Mouse (Mus musculus) hindbrain, embryonic 11.5 days (tissue): ENCODE measurements around the gene Eif2ak4. TPM values are rescaled to one million over a fixed set of nuclear protein-coding genes. Genes with fewer than 3 reads are reported as not detected.

Experiments used
- ATAC-seq: fragments of 200-750 bp; cut with Nextera tagmentation; 2 replicates; pipeline ENCODE4 v1.8.0; 2017; ENCODE audit warnings: mild to moderate bottlenecking, moderate TSS enrichment, moderate library complexity; ENCODE audit not compliant: low FRiP score
- DNase-seq: peaks from one replicate; pipeline ENCODE4 v3.0.0-alpha.2; 2015; ENCODE audit warnings: low spot score
- H3K27ac ChIP-seq: fragments of 300-500 bp; sonication (generic); 2 replicates; pipeline ENCODE4 v1.5.1; 2014; ENCODE audit warnings: mild to moderate bottlenecking, low read depth, low read length
- H3K27me3 ChIP-seq: fragments of 300-500 bp; sonication (generic); 2 replicates; pipeline ENCODE4 v1.6.1; 2014; ENCODE audit warnings: mild to moderate bottlenecking, low read length, moderate library complexity, mixed read lengths; ENCODE audit not compliant: control insufficient read depth, insufficient read depth
- H3K36me3 ChIP-seq: fragments of 300-500 bp; sonication (generic); 2 replicates; pipeline ENCODE4 v1.6.1; 2014; ENCODE audit warnings: mild to moderate bottlenecking, low read length, moderate library complexity, mixed read lengths; ENCODE audit not compliant: control insufficient read depth, insufficient read depth
- H3K4me1 ChIP-seq: fragments of 300-500 bp; sonication (generic); replicated peaks from 2 replicates; pipeline ENCODE4 v1.6.1; 2014; ENCODE audit warnings: low read length, mixed read lengths; ENCODE audit not compliant: control insufficient read depth, insufficient read depth
- H3K4me2 ChIP-seq: fragments of 300-500 bp; sonication (generic); replicated peaks from 2 replicates; pipeline ENCODE4 v1.6.1; 2014; ENCODE audit warnings: mild to moderate bottlenecking, low read depth, low read length
- H3K4me3 ChIP-seq: fragments of 300-500 bp; sonication (generic); 2 replicates; pipeline ENCODE4 v1.5.1; 2014; ENCODE audit warnings: low read depth, low read length
- H3K9ac ChIP-seq: fragments of 300-500 bp; sonication (generic); 2 replicates; pipeline ENCODE4 v1.6.1; 2014; ENCODE audit warnings: low read depth, low read length
- H3K9me3 ChIP-seq: fragments of 300-500 bp; sonication (generic); 2 replicates; pipeline ENCODE4 v1.6.1; 2016; ENCODE audit warnings: low read length; ENCODE audit not compliant: control insufficient read depth
- WGBS: fragments of 180-500 bp; shearing (Covaris S2); extraction: QIAGEN DNeasy Blood & Tissue Kit; methylation state at CpG from one replicate; pipeline ENCODE4 v1.1.7; 2014; 5-methylcytosine and 5-hydroxymethylcytosine counted together
- polyA plus RNA-seq: library from polyadenylated mRNA; unstranded; fragments of >200 nt; fragmentation: Nextera tagmentation; extraction: Ambion mirVana; gene quantifications from 2 replicates; pipeline ENCODE4 v1.2.1, GENCODE M21; 2014

Eif2ak4 gene
- polyA plus RNA-seq, 1 experiment from 2014 or later, result 11.0 TPM

DNA sequence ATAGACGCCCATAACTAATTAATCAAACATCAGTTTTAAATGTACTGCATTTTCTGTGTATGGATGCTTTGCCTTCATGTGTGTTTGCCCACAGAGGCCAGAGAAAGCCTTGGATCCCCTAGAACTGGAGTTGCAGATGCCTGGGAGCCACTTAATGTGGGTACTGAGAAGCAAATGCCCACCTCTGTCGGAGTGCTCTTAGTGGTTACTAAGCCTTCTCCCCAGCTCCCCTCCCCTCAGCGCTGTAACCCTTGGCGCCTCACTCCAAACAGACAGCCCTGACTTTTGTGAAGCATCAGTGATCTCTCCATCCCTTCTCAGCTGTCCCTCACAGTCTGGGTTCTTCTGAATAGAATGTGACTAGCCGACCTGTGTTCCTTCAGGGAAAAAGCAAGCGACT, 110.1 kb downstream of the Eif2ak4 start:
- Histone ChIP-seq H3K36me3 (no peaks in the 10 kb centered on the region), H3K27ac (no peak overlapping the region), H3K27me3 (no peaks in the 10 kb centered on the region), H3K4me2 (no peak overlapping the region), H3K4me3 (no peak overlapping the region), H3K9me3 (no peaks in the 10 kb centered on the region), H3K9ac (no peak overlapping the region), H3K4me1 (peaks cover 2% of the 10 kb centered on the region; the same call in 1 of the 2 replicates)
- 87% methylated on average over 6 of the region's 6 CpGs for WGBS
- ATAC-seq (no peak), DNase-seq (no peak)

DNA sequence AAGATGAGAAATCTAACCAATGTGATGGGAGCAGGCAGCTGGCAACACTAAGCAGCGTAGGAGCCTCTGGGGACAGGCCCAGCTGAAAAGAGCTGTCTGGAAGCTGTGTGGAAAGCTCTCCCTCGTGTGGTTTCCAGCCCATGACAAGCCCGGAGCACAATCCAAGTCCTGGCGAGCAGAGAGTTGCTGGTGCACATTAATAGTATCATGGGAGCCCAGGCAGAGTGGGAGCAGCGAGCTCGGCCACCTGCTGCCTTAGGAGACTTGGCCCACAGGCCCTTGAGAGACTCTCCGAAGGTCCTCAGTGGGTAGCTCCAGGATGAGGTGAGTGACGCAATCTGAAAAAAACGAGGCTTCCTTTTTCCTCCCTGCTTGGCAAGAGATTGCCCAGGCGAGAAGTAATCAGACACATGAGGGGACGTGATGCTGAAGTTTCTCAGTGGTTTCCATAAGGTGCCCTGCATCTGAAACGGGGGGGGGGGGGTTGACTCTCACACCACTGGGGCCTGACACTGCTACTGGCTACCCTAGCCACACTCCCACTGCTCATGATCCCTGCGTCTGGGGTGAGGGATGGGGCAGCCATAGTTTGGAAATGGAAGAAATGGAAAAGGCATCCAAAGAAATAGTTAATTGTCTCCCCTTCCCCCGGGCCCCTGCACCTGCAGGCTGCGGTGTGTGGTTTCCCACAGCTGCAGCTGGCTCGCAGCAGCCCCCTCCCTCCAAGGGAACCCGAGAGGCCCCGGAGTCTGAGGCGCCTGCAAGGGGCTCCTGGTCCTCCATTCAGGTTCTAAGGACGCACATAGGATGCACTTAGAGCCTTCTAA, 110.9 kb downstream of the Eif2ak4 start:
- H3K4me3 ChIP-seq, result no peak overlapping the region
- no peaks in the 10 kb centered on the region for H3K27me3 ChIP-seq
- no peaks in the 10 kb centered on the region for H3K36me3 ChIP-seq
- H3K4me1 ChIP-seq, result peaks cover 2% of the 10 kb centered on the region; the same call in 1 of the 2 replicates
- no peaks in the 10 kb centered on the region for H3K9me3 ChIP-seq
- no peak overlapping the region for H3K27ac ChIP-seq
- no peak for DNase-seq
- H3K4me2 ChIP-seq, result no peak overlapping the region
- 54% methylated on average over 20 of the region's 20 CpGs for WGBS
- peak; percentile 40; the same call in 1 of the 2 replicates for ATAC-seq
- no peak overlapping the region for H3K9ac ChIP-seq

DNA sequence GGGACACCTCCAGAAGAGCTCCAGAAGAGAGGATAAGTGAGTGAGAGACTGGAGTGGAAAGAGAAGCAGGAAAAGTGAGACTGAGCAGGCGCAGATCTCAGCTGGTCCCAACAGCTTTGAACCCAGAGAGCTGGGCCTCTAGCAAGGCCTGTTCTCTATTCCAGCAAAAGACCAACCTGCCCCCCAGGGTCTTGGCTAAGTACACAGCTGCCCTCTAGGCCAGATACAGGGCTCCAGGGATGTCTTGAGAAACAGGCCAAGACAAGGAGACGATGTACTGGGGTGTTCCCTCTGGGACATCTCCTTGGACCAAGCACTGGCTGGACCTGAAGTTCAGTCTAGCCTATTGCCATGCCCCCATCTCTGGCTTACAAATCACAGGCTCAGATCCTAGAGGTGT, 111.8 kb downstream of the Eif2ak4 start:
- Histone ChIP-seq H3K27me3 (no peaks in the 10 kb centered on the region), H3K27ac (no peak overlapping the region), H3K9ac (no peak overlapping the region), H3K4me1 (peaks cover 2% of the 10 kb centered on the region; the same call in 1 of the 2 replicates), H3K9me3 (no peaks in the 10 kb centered on the region), H3K4me2 (no peak overlapping the region), H3K4me3 (no peak overlapping the region), H3K36me3 (no peaks in the 10 kb centered on the region)
- 86% methylated on average over 2 of the region's 2 CpGs for WGBS
- ATAC-seq, result no peak
- no peak for DNase-seq

- Histone ChIP-seq H3K4me2 (no peak overlapping the region), H3K27me3 (no peaks in the 10 kb centered on the region), H3K9ac (no peak overlapping the region), H3K36me3 (no peaks in the 10 kb centered on the region), H3K27ac (no peak overlapping the region), H3K4me3 (no peak overlapping the region), H3K9me3 (no peaks in the 10 kb centered on the region), H3K4me1 (peaks cover 8% of the 10 kb centered on the region)
- no peak for ATAC-seq
- no peak for DNase-seq
- 93% methylated on average over 7 of the region's 7 CpGs for WGBS
Observed at GRCm38 (mm10) chr2:118507126-118507525, 118.7 kb downstream of the Eif2ak4 start.

DNA sequence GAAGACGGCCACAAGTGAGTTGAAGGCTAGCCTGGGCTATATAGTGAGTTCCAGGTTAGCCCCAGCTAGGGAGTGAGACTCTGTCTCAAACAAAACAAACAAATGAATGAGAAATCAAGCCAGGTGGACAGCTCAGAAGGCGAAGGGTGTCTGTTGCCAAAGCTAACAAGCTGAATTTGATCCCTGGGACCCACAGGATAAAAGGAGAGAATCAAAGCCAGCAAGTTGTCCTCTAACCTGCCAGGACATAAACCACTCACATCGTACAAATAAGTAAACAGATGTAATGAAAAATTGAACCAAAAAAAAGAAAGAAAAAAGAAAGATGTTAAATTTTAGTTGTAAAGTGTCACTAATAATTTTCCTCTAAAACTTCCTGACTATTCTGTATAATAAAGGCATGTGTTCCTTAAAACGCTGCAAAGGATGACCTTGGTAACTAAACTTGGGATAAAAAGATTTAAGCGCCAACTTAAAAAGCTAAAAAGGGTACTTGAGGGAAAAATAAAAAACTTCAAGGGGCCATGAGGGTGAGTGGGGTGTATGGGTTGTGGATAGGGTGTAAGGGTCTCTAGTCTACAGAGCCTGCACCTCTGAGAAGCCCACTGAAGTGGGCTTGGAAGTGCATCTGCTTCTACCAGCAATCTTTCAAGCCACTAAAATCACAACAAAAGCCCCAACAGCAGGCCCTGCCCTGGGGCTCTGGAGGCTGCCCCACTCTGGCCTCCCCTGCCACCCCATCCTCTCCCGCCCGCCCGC, 121.4 kb downstream of the Eif2ak4 start:
- peaks cover 8% of the 10 kb centered on the region for H3K4me1 ChIP-seq
- H3K27me3 ChIP-seq, result no peaks in the 10 kb centered on the region
- 51% methylated on average over 8 of the region's 8 CpGs for WGBS
- H3K9me3 ChIP-seq, result no peaks in the 10 kb centered on the region
- no peak; the same call in 1 of the 2 replicates for ATAC-seq
- peak overlapping the region; percentile 75 for H3K27ac ChIP-seq
- peak overlapping the region; percentile 53 for H3K9ac ChIP-seq
- no peak overlapping the region for H3K4me3 ChIP-seq
- no peak for DNase-seq
- no peaks in the 10 kb centered on the region for H3K36me3 ChIP-seq
- peak overlapping the region; percentile 30 for H3K4me2 ChIP-seq

DNA sequence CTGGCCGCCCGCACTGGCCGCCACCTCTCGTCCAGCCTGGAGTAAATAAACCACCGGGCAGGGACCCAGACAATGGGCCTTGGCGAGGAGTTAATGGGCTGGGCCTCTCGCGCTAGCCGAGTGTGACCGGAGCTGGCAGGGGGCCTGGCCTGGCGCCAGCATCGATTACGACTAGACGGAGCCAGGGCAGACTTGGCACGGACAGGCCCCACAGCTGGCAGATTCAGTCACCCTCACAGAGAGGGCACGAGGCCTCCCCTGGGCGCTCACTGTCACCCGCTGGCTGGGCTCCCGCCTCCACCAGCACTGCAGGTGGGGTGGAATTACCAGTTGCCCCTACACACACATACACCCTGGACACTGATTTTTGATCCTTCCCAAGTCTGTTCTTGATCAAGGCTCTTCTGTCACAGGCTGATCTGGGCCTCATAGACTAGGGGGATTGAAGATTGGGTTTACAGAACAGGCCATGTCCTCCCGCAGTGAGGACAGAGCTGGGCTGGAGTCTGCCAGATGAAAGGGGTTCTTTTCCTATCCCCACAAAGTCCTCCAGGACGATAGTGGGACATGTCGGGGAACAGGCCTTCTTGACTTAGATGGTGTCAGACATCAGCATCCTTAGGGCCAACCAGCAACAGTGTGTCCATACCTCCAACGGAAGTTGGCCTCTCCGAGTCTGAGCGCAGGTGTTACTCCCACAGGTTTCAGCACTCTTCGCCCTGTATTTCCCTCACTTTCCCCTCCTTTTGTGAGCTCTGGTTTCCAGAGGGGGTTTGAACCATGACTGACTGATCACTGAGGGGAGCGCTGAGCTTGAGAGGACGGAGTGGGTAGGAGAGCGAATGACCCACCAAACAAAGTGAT, 122.3 kb downstream of the Eif2ak4 start:
- peak overlapping the region; percentile 53 for H3K9ac ChIP-seq
- H3K27me3 ChIP-seq, result no peaks in the 10 kb centered on the region
- peak overlapping the region; percentile 30 for H3K4me2 ChIP-seq
- WGBS, result 27% methylated on average over 29 of the region's 29 CpGs
- ATAC-seq, result peak; percentile 91
- peak; percentile 82 for DNase-seq
- peak overlapping the region; percentile 75 for H3K27ac ChIP-seq
- peaks cover 8% of the 10 kb centered on the region for H3K4me1 ChIP-seq
- no peaks in the 10 kb centered on the region for H3K36me3 ChIP-seq
- no peak overlapping the region for H3K4me3 ChIP-seq
- H3K9me3 ChIP-seq, result no peaks in the 10 kb centered on the region

GRCm38 (mm10) chr2:118511779-118512417, 123.5 kb downstream of the Eif2ak4 start:
- Histone ChIP-seq H3K27ac (no peak overlapping the region), H3K4me2 (no peak overlapping the region), H3K9ac (no peak overlapping the region), H3K4me1 (peaks cover 8% of the 10 kb centered on the region), H3K4me3 (no peak overlapping the region), H3K9me3 (no peaks in the 10 kb centered on the region), H3K27me3 (no peaks in the 10 kb centered on the region), H3K36me3 (no peaks in the 10 kb centered on the region)
- no peak for DNase-seq
- ATAC-seq, result no peak
- 61% methylated on average over 11 of the region's 11 CpGs for WGBS
